Mouse (Mus musculus): Measurements from ENCODE around the gene Mbip.

Gene Mbip

DNA sequence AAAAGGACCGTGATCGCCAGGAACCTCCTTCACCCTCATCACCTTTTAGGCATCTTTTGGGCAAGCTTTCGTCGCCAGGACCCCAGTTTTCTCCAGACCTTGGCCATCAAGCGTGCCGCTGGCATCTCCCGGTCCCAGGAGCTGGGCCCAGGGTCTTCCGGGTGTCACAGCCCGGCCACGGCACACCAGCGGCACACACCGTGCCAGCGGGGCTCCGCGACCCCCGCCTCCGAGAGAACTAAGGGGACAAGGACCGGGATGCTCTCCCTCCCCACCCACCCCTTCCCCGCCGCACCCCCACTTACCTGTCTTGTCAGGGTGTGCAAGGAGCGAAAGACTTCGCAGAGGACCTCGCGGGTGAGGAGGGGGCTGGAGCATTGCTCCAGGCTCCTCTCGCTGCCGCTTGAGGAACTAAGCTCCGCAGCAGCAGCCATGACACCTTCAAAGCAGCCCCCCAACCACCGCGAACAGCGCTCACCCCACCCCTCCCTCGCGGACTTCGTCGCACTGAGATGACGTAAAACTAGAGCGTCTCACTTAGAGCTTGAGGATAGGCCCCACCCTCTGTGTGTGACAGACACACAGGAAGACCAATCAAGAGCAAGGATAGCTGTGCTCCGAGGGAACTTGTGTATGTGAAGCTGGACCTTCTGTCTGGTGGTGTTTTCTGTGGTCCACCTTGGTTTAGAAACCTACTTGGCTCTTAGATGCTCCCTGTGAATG lies at the start of gene Mbip:
Mbip (minus strand) TSS at position 528 of the 723 bp plus-strand sequence.
- peak; percentile 95 for DNase-seq

GRCm38 (mm10) chr12:56387647-56388205 lies 42.0 kb upstream of the Mbip start:
- DNase-seq, result no peak

DNA sequence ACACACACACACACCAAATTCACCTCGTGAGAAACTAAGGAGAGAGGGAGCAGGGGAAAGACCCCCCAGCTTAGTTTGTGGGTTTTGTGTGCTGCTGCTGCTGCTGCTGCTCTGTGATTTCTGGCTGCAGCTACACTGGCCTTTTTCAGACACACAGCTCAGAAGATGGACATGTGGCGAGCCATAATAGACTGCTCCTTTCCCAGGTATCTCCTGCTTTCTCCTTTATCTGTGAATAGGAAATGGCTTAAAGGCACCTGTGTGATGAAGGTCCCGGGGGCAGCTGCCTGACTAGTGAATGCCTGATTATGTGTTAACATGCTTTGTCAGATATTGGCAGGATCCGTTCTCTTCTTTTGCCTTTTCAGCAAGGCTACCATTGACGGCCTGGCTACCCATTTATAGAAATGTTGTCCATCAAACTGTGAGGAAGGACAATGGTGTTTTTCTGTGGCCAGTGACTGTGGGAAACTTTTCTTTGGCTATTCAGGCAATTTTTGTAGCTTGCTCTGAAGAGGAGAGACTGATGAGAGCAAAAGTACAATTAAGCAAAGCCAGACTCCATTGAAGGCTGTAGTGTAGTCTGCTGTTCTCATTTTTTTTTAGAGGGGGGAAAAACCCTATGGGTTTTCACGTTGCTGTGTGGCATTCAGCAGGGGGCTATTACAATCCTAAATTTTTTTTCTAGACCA lies 41.4 kb upstream of the Mbip start:
- DNase-seq, result no peak

- DNase-seq, result no peak
Observed at GRCm38 (mm10) chr12:56344771-56345314, 851 bp downstream of the Mbip start.

GRCm38 (mm10) chr12:56339295-56340056 lies 6.2 kb downstream of the Mbip start:
- no peak for DNase-seq

GRCm38 (mm10) chr12:56333461-56333860 lies 12.2 kb downstream of the Mbip start:
- DNase-seq, result no peak

DNA sequence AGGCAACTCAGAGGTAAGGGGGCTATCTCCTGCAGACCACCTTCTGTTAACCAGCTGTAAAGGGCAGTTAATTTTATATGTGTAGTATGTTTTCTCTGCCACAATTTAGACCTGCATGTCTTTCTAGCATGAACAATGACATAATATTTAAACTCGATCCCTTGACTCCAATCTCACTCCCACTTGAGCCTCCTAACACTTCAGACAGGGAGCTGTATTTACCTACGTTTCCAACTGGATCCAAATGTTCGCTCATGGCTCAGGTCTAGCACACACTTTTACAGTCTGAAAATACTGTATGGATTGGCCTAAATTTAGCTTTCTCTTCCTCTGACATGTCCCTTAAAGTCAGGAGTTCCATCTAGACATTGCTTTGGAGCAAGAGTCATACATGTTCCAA lies 13.2 kb downstream of the Mbip start:
- DNase-seq, result no peak

- DNase-seq, result no peak
Observed at GRCm38 (mm10) chr12:56327448-56327998, 18.2 kb downstream of the Mbip start.

DNA sequence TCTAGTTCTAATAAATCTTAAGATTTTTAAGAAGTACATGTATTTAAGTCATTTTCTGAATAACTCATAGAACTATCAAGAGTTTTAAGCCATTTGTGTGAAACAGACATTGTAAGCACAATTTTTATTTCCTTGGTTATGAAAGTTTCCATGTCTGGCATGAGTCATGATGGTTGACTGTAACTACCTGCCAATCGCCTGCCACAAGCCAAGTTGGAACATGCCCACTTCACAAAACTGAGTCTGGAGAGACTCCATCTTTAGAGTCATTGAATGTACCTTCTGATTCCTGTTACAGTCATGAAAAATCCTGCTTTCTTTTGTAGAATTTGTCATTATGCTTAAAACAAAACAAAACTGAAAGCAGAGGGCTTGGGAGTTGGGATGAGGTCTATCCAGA lies 19.8 kb downstream of the Mbip start:
- DNase-seq, result no peak

DNA sequence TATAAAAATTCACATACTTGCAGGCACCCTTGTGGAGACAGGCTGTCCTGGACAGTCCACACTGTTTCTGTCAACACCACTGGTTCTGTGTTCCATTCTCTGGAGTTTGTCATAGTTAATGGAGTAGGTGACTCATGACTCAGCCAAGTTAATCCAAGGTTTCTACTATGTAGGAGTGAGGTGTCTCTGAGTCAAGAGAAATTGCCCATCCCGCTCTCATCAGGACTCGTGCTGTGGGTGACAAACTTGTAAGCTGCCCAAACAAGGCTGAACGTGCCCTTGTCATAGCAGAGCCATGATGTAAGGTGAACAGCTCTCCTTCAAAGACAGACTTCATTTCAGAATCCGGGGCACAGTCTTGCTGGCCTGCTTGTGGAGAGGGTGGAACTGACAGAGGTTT lies 26.8 kb downstream of the Mbip start:
- DNase-seq, result no peak

GRCm38 (mm10) chr12:56318059-56318458 lies 27.6 kb downstream of the Mbip start:
- no peak for DNase-seq

DNA sequence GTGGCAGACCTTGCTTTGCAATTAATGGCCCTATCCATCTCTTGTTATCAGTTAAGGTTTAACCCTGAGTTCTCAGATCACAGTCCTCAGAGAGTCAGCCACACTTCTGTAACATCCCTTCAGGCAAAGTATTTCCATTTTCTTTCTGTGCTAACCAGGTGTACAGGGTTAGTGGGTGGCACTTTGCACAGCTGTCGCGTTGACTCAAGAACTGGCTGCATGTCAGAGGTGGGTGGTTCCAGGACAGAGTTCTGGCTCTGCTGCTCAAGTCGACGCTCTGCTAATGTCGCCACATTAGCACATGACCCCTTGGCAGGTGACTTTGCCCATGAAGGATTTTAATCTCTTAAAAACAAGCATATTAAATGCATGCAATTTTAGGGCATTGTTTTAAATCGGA lies 39.9 kb downstream of the Mbip start:
- DNase-seq, result no peak

- DNase-seq, result no peak
Observed at GRCm38 (mm10) chr12:56302321-56303017, 43.2 kb downstream of the Mbip start.

DNA sequence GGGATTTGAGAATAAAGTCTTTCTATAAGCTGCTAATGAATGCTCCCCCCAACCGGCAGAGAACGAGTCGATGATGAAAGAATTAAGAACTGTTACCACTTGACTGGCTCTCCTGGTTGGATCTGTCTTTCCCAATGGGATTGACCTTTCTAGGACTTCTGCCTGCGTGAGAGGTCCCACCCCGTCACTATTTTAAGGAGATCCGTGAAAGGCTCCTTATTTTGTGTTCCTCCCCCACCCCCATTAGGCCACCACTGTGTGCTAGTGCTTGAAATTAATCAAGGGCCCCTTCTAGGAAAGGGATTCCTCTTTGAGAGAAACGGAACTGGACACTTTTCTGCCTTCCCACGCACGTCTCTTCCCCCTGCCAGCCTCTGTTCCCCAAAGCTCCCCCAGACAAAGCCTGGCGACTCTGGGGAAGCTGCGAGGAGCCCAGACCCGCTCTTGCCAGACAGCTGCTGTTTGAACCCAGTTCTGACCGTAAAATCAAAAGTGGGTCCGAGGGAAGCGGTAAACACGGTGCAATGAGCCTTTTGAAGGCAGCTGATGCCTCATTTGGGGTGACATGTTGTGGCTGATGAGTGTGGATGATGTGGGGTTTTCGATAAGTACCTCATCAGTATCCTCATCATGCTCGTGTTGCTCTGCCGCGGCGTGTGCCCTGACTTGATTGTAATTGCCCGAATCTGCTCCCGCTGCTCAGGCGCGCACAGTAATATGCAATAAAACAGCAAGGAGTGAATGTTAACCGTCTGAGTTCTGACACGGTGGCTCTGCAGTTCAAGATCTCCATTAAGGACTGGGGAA lies 44.0 kb downstream of the Mbip start:
- no peak for DNase-seq

- no peak for DNase-seq
Observed at GRCm38 (mm10) chr12:56299610-56300009, 46.1 kb downstream of the Mbip start.

DNA sequence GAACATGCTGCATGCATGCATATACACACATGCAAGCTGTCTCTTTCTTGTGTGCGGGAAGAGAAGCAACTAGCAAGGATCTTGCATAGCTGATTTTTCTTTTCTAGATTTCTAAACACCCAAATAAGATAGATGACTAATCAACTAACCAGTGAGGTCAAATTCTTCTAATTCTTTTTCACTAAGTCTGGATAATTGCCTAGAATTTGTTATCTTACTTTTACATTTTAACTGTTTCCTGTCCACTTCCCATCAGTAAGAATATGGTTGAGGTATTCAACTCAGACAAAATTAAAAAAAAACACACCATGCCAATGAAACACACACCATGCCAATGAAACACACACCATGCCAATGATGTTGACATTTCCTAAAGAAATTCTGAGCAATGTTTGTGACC lies 46.8 kb downstream of the Mbip start:
- no peak for DNase-seq

GRCm38 (mm10) chr12:56297921-56298830 lies 47.5 kb downstream of the Mbip start:
- DNase-seq, result no peak

DNA sequence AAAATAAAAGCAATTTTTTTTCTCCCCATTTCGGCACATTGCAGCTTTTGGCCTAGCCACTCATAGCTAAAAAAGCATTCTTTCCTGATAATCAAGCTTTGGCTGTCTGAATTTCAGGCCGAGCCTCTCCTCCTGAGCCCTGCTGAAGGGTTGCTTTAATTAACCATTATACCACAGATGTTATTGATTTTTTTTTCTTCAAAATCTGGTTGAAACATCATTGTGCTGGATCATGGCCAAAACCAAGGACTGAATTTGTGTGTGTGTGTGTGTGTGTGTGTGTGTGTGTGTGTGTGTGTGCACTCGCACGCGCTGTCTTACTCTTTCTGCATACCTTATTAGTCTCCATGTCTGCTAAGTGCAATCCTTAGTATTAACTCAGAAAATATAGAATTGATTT lies 48.6 kb downstream of the Mbip start:
- DNase-seq, result no peak

GRCm38 (mm10) chr12:56296524-56296923 lies 49.2 kb downstream of the Mbip start:
- no peak for DNase-seq

DNA sequence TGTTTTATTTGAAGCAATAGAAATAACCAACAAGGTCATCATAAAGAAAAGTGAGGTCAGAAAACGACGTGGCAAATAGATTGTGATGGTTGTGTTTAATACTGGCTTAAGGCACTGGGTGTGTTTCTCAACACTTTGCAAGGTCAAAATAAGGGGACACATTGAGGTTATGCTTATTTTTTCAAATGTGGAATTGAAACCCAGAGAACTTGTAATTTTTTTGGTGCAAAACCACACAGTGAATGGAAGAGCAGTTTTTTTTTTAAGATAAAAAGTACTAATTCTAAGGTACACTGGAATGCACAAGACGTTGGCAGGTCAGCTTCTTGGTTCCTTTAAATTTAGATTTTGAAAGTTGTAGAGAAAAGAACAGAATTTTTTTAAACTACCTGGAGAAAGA lies 50.5 kb downstream of the Mbip start:
- DNase-seq, result no peak
